Mouse (Mus musculus) kidney, adult 2 months (tissue): ENCODE results near the gene Serpinb6d.

Experiments used
- CTCF ChIP-seq: fragments of 200-500 bp; conservative IDR thresholded peaks from 2 replicates; pipeline ENCODE4 v1.5.1; 2011; ENCODE audit warnings: low read depth, mild to moderate bottlenecking, control low read depth, low read length, moderate library complexity, mixed read lengths; ENCODE audit not compliant: insufficient read depth, insufficient read length
- POLR2A ChIP-seq: fragments of 200-500 bp; IDR thresholded peaks from one replicate; pipeline ENCODE4 v1.6.1; 2011; ENCODE audit warnings: low read depth, low read length, control low read depth

DNA sequence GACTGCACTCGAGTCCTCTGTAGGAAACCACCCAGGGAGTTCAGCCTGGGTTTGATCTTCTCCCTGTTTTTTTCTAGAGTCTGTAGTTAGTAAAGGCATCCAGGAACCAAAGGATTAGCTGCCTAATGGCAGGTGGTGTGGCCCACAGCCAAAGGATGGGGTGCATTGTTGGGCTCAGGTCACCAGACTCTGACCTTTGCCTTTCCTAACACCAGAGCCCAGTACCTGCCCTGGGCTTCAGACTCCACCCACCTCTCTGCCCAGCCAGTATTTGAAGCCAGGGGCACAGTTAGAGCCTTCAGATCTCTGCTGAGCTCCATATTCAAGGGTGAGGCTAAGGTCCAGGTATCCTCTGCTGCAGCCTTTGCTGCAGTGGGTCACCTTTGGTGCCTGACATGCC, at the start of gene Serpinb6d:
- no peak for TF ChIP-seq CTCF
- no peak for TF ChIP-seq POLR2A
